Mouse (Mus musculus): ENCODE measurements around the gene Prkci.
A peak's percentile ranks its signal among the peaks of the same experiment; 100 is the strongest.

Gene Prkci

DNA sequence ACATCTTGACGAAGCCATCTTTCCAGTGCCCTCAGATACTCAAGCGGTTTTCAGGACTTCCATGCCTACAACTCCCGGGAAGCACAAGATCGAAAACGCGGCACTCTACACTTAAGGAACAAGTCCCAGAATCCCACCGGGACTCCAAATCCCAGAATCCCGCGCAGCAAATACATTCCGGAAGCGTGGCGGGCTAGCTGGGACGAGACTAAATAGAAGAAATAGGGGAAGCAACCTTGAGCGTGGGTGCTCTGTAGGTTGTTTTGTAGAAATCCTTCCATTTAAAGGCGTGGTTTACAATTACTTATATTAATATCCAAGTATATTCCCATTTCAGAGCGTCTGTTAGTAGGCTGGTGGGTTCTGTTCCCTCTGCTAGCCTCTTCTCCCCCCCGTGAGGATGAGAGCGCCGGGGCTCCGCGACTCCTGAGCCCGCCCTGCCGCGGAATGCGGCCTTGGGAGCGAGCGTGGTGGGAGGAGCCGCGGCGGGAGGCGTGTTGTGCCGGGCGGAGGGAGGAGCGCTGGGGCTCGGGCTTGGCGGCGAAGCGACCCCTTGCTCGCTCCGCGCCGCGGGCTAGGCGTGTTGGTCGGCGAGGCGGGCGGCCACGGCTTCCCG is at the start of gene Prkci:
Gene Prkci (plus strand): TSS at position 465 of the 616 bp plus-strand sequence.
- DNase-seq (ENCODE audit: low read depth, low spot score): peak; percentile 85

- no peak for DNase-seq (ENCODE audit: low read depth, low spot score)
Measured at GRCm38 (mm10) chr3:30951652-30952051, 43.9 kb upstream of the Prkci start.

DNA sequence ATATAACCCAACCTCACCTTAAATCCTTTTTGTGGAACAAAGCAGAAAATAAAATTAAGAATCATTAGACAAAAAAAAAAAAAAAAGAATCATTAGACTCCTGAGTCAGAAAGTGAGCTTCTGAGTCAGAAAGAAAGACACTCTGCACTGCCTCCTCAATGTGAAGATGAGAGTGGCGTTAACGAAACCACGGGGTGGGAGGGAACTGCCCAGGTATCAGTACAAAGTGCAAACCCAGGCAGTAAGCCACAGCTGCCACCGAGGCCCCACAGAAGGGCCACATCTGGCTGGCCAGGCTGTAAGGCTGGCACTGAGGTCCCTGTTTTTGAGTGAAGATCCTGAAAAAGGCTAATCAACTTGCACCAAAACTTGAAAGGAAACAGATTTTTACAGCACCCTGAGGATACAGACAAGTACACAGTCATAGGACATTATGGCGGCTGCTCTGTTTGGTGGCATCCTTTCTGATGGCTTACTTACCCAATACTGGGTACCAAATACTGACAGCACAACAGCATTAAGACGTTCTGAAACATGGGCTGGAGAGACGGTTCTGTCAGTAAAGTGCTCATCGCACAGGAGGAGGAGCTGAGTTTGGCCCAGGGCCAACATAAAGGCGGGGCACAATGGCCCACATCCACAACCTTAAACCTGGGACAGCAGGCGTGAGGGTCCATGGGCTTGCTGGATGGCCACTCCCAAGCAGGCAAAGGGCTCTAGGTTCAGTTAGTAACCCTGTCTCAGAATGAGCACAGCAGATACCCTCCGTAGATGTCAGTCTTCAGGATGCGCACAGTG is 43.1 kb upstream of the Prkci start:
- no peak for DNase-seq (ENCODE audit: low read depth, low spot score)

GRCm38 (mm10) chr3:30956327-30956726 is 39.2 kb upstream of the Prkci start:
- DNase-seq (ENCODE audit: low read depth, low spot score): no peak

DNA sequence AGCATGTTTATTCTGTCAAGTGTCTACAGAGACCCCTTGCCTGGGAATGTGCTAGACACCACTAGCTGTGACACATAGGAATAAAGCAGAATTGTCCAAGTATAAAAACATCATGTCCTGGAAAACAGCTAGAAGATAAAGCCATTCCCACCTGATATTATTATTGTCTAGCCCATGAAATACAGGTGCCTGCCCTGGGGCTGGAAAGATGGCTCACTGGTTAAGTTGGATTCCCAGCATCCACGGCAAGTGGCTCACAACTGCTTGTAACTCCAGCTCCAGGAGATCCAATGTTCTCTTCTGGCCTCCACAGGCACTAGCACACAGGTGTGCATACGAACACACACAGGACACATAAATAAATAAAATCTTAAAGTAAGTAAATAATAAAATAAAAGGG is 36.8 kb upstream of the Prkci start:
- DNase-seq (ENCODE audit: low read depth, low spot score): no peak

GRCm38 (mm10) chr3:30959868-30960831 is 35.4 kb upstream of the Prkci start:
- no peak for DNase-seq (ENCODE audit: low read depth, low spot score)

DNA sequence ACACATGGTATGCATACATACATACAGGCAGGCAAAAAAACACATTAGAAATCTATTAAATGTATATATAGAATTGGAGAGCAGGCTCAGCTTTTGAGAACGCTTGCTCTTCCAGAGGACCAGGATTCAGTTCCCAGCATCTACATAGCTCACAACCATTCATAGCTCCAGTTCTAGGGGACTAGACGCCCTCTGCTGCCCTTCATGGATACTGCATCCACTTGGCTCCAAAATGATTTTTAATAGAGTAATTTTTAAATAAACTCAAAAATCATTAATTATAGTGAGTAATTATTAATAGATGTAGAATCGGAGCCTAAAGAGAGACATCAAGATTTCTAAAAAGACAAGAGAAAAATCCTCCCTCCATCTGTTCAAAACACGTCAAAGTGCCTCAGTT is 32.4 kb upstream of the Prkci start:
- DNase-seq (ENCODE audit: low read depth, low spot score): no peak

DNA sequence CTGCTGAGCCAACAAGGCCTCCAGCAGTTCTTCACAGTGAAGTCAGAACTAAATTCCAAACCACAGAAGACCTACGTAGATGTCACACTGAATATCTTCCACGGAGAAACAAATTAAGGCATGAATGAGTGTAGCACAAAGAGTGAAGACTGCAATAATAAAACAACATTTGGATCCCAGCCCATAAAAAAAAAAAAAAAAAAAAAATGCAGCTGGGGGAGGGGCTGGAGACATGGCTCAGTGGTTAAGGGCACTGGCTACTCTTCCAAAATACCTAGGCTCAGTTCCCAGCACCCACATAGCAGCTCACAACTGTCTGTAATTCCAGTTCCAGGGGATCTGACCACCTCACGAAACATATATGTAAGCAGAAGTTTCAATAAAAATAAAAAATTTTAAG is 31.3 kb upstream of the Prkci start:
- DNase-seq (ENCODE audit: low read depth, low spot score): no peak

DNA sequence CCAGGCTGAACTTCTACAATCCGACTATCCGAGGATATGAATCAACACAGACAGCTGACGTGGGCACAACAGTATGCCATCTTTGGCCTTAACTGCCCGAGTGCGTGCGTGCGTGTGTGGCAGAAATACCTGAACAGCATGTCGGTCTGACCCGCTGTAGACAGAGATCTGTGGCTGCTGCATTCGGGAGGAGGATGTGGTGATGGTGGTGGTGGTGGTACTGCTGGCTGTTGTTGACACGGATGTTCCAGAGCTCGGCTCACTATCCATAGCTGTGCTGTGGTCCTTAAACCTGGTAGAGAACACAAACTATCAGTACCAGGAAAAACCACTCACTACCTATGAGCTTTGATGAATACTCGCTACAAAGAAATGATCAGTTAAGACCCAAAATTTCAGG is 29.9 kb upstream of the Prkci start:
- DNase-seq (ENCODE audit: low read depth, low spot score): no peak

GRCm38 (mm10) chr3:30968531-30969092 is 26.9 kb upstream of the Prkci start:
- no peak for DNase-seq (ENCODE audit: low read depth, low spot score)

DNA sequence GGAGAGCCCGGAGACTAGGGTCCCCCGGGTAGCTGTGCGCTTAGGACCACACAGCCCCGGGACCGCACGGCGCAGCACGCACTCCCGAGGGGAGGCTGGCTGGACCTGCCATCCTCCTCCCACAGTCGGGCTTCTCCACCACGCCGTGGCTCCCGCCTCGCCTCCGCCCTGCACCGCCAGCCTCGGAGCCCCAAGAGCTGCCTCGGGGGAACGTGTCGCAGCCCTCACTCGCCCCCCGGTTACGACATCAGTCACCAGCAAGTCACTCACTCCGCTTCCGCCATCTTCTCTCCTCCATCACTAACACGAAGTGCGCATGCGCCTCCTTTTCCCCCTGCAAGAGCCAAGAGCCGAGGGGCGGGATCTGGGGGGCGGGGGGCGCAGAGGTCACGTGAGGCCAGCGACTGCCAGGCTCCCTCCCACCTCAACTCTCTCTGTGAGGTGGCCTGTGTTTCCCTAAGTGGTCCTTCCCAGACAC is 26.4 kb upstream of the Prkci start, which contains the start of gene Phc3:
Gene Phc3 (minus strand): TSS at position 312 of the 478 bp plus-strand sequence.
- peak; percentile 90 for DNase-seq (ENCODE audit: low read depth, low spot score)

GRCm38 (mm10) chr3:30975102-30975754 is 20.3 kb upstream of the Prkci start:
- no peak for DNase-seq (ENCODE audit: low read depth, low spot score)

DNA sequence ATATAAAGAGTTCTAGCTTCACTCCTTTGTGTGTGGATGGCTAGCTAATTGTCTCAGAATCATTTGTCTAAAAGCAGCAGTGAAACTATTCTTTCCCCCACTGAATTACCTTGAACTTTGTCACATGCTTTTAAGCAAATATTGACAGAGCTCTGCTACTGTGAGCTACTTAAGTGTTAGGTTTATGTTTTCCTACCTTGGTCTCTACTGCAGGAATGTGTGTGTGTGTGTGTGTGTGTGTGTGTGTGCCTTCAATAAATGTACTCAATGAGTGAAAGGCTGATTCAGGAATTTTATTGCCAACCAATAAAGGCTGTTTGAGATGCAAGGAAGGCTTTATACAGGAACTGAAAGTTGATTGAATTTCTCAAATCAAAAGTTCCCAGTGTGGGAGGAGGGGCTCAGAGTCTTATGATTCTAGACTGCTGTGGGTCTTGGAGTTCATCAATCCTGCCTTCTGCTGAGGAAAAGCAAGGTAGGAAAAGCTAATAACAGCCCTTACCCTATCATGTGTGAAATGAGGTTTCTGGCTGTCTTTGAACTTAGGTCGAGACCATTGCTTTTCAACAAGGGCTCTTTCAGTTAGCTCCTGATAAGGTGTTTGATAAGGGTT is 18.4 kb upstream of the Prkci start:
- DNase-seq (ENCODE audit: low read depth, low spot score): no peak

DNA sequence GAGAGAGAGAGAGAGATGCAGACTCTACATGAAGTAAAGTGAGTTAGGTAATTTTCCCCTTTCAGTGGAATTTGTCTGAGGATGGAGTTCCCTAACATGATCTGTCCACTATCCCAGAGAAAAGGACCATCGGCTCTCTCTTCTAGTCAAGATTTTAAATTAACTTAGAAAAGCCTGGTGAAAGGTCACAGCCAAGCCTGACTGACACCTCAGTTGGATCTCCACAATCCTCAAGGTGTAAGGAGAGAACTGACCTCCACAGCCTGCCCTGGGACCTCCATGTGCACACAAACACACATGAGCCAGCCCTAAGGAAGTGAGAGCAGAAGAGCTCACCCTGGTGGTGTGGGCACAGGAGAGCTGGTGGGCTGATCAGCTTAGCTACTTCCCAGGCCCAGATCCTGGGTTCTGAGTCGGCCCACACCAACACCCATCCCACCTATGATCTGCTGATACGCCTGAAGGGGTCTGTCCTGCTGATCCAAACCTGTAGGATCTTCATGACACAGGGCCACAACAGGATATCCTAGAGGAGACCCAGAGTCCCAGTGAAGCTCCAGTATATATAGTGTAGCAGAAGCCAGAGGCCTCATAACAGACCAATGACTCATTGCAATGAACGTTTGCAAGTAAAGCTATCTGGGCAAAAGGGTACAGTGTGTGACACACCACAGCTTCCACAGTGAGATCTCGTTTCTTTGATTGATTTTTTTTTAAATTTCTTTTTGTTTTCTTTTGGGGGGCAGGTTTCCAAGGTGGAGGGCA is 13.7 kb upstream of the Prkci start:
- no peak for DNase-seq (ENCODE audit: low read depth, low spot score)

DNA sequence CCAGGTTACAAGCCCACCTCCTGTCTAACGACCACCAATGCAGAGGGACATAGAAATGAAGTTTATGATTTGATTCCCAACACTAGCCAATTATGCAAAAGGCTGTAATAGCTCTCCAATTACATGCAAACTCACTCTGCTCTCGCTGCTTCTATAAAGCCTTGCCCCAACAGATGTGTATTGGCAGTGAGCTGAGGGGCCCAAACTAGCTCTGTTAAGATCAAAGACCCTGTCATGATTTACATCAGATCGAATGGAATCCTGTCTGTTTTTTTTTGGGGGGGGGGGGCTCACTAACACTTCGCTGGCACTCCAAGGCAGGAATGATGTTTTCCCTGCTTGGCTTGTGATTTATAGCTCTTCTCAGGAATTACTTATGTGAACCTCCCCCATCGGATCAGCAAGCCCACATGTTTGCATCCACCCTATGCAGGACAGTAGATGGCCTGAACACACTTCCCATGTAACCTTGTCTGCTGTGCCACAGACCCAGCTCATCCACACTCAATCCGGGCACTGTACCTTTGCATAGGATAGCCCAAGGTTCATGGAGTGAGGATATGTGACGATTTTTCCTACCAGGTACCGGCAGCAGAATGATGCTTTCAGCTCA is 12.5 kb upstream of the Prkci start:
- DNase-seq (ENCODE audit: low read depth, low spot score): no peak

DNA sequence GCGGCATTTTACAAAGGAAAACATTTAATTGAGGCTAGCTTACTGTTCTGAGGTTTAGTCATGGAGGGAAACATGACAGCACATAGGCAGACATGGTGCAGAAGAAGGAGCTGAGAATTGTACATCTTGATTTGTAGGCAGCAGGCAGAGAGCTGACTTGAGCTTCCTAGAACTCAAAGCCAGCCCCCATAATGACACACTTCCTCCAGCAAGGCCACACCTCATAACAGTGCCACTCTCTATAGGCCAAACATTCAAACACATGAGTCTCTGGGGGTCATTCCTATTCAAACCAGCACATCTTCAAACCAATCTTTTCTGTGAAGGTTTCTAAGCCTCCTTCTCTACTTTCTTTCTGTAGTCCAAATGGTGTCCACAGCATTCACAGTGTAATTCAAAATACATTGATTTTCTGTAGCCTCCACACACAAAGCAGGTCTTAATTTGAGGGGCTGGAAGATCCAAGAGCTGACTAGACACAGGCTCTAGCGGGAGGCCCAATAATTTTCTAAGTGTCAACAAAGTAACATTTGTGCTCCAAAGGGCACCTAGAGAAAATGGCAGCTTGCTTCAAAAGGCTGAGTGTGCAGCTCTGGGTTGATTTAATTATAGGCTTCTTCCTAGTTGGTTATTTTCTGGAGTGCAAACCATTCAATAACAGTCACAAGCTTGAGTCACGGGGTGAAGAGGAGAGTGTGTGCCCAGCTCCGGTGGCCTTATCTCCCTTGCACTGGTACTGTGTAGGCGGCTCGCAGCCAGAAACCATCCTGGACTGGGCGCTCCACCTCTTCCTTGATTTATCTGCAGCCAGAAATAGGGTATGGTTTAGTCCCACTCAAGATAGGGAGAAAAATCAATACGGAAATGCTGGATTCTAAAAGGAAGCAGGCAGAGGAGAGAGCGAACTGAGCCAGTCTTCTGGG is 7.9 kb upstream of the Prkci start:
- DNase-seq (ENCODE audit: low read depth, low spot score): no peak

DNA sequence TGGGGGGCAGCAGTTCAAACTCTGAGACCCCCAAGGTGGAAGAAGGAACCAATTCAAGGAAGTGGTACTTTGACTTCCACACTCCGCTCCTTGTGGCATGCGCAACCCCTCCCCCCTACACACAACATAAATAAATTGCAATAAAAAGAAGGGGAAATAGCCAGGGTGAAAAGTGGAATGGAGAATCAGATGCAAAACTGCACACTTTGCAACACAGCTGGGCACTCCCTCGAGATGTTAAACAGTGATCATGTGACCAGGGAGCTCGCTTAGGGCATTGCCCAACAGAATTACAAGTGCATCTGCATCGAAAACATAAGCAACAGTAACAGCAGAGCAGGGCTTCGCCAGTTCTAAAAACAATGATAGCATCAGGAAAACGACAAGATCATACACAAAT is 3.4 kb upstream of the Prkci start:
- DNase-seq (ENCODE audit: low read depth, low spot score): no peak

DNA sequence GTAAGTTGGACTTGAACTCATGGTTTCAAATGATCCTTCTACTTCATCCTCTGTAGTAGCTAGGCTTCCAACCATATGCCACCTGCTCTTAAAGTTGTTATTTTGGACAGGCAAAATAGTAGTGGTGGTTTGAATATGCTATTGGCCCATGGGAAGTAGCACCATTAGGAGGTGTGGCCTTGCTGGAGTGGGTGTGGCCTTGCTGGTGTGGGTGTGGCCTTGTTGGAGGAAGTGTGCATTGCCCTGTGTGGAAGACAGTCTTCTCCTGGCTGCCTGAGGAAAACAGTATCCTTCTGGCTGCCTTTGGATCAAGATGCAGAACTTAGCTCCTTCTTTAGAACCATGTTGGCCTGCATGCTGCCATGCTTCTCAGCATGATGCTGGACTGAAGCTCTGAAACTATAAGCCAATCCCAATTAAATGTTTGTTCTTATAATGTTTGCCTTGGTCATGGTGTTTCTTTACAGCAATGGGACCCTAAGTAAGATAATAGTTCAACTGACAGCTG is 2.4 kb upstream of the Prkci start:
- no peak for DNase-seq (ENCODE audit: low read depth, low spot score)
